Mouse (Mus musculus): ENCODE results near the gene Usf3. TPM values are rescaled to one million over a fixed set of nuclear protein-coding genes. Genes with fewer than 3 reads are reported as not detected.

The Usf3 gene
- total and polyA plus RNA-seq, 3 experiments: 4.0 to 8.5 (median 5.2) TPM

DNA sequence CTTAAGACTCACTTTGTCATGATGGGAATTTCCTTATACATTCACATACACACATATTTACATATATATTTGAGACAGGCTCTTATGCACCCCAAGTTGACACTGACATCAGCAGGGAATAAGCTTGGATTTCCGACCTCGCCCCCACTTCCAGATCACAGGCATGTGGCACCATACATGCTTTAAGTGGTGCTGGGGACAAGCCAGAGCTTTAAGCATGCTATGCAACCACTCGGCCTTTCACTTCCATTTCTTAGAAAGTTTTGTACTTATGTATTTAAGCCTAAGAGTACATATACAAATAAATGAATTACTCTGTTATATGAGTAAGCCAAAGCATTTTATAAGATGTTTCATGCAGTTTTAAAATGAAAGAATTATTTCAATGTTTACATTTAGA, 39.9 kb upstream of the Usf3 start:
- Histone ChIP-seq H3K4me1 (ENCODE audit: control insufficient read depth in 1 of 2, insufficient read depth in 2 of 2) (peaks cover 2 to 43% of the 10 kb centered on the region in 2 experiments; a peak in 3 of 4 replicates), H3K9me3 (replicated peaks; ENCODE audit: low read length) (no peaks in the 10 kb centered on the region), H3K27ac (ENCODE audit: insufficient read depth, low read depth) (no peak overlapping the region), H3K4me2 (ENCODE audit: insufficient read depth, low read depth, poor library complexity, severe bottlenecking) (no peak overlapping the region), H3K4me3 (replicated peaks in 1 of 3; ENCODE audit: low read depth in 2 of 3, low read length in 2 of 3, poor library complexity in 1 of 3) (no peak overlapping the region), H3K27me3 (replicated peaks) (no peaks in the 10 kb centered on the region), H3K9ac (ENCODE audit: insufficient read depth, low read depth) (no peak overlapping the region), H3K36me3 (replicated peaks in 1 of 2; ENCODE audit: control insufficient read depth in 1 of 2, insufficient read depth in 1 of 2, low read length in 1 of 2) (peaks cover 3 to 13% of the 10 kb centered on the region in 2 experiments), H3K79me2 (replicated peaks; ENCODE audit: control insufficient read depth, extremely low read depth, insufficient read depth, poor library complexity, severe bottlenecking) (peaks cover 11% of the 10 kb centered on the region; the same call in 1 of the 2 replicates)
- in situ Hi-C loops (cut with MboI; ENCODE audit: low pct_ligation_motif_present, low pct_unique_long_range_greater_than_20kb, low sequenced_read_pairs): no loop called here
- dilution Hi-C loops (cut with MboI; ENCODE audit: extremely low pct_ligation_motif_present, extremely low pct_unique_long_range_greater_than_20kb, low sequenced_read_pairs): no loop called here
- DNase-seq (ENCODE audit: extremely low read depth): no peak
- no peak for TF ChIP-seq KAT2A (IDR thresholded peaks at IDR 0.05; ENCODE audit: insufficient replicate concordance, low read length)
- TF ChIP-seq IRF4 (IDR thresholded peaks at IDR 0.05; ENCODE audit: low read depth, low read length): no peak

DNA sequence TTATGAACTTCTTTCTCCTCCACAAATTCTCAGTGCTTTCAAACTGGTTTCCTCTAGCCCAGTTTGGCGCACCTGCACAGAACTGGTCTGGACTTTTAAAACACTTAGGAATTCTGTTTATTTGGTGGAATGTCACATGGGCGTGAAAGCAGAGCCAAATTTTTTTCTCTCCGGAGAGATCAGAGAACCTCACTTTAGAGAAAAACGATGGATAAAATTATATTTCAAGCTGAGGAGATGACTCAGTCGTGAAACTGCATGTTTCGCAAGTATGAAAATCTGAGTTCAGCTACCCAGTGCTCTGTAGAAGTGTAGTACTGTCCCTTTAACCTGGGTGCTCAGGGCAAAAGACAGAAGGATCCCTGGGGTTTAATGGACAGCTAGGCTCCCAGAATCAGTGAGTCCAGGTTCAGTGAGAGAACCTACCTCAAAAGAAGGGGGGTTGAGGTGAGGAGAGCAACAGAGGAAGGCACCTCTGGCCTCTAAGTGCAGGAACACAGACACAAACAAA, 36.5 kb upstream of the Usf3 start:
- H3K27me3 ChIP-seq (replicated peaks): no peaks in the 10 kb centered on the region
- no peak for DNase-seq (ENCODE audit: extremely low read depth)
- no peak overlapping the region for H3K4me2 ChIP-seq (ENCODE audit: insufficient read depth, low read depth, poor library complexity, severe bottlenecking)
- no peak overlapping the region for H3K4me3 ChIP-seq (replicated peaks in 1 of 3; ENCODE audit: low read depth in 2 of 3, low read length in 2 of 3, poor library complexity in 1 of 3)
- peaks cover 0 to 38% of the 10 kb centered on the region in 2 experiments; a peak in 2 of 4 replicates for H3K4me1 ChIP-seq (ENCODE audit: control insufficient read depth in 1 of 2, insufficient read depth in 2 of 2)
- dilution Hi-C loops (cut with MboI; ENCODE audit: extremely low pct_ligation_motif_present, extremely low pct_unique_long_range_greater_than_20kb, low sequenced_read_pairs): no loop called here
- no peak overlapping the region for H3K9ac ChIP-seq (ENCODE audit: insufficient read depth, low read depth)
- TF ChIP-seq ZNF384 (IDR thresholded peaks at IDR 0.05; ENCODE audit: low read depth, low read length): no peak
- TF ChIP-seq MYC (IDR thresholded peaks at IDR 0.05; ENCODE audit: low read depth, low read length): no peak
- TF ChIP-seq CHD1 (IDR thresholded peaks at IDR 0.05; ENCODE audit: low read depth, low read length): no peak
- TF ChIP-seq E2F4 (IDR thresholded peaks at IDR 0.05; ENCODE audit: insufficient replicate concordance, low read depth, low read length): no peak
- TF ChIP-seq RAD21 (IDR thresholded peaks at IDR 0.05; ENCODE audit: low read depth, low read length): no peak
- TF ChIP-seq SIN3A (IDR thresholded peaks at IDR 0.05; ENCODE audit: low read length): no peak
- no peak for TF ChIP-seq GABPA (IDR thresholded peaks at IDR 0.05; ENCODE audit: insufficient replicate concordance, low read depth, low read length)
- no peak for TF ChIP-seq IRF4 (IDR thresholded peaks at IDR 0.05; ENCODE audit: low read depth, low read length)
- no peak for TF ChIP-seq MAZ (IDR thresholded peaks at IDR 0.05; ENCODE audit: low read depth, low read length)
- TF ChIP-seq KAT2A (IDR thresholded peaks at IDR 0.05; ENCODE audit: insufficient replicate concordance, low read length): no peak
- no peak for TF ChIP-seq JUN (IDR thresholded peaks at IDR 0.05; ENCODE audit: insufficient read depth, low read depth, low read length)
- TF ChIP-seq ETS1 (conservative IDR thresholded peaks at IDR 0.05; ENCODE audit: low read depth, low read length): no peak
- no peak for TF ChIP-seq ZMIZ1 (IDR thresholded peaks at IDR 0.05; ENCODE audit: low read depth, low read length)
- no peak for TF ChIP-seq TCF12 (IDR thresholded peaks at IDR 0.05; ENCODE audit: low read depth, low read length)
- no peak for TF ChIP-seq JUND (conservative IDR thresholded peaks at IDR 0.05; ENCODE audit: low read depth, low read length)
- no peak for TF ChIP-seq MAFK (IDR thresholded peaks at IDR 0.05; ENCODE audit: insufficient replicate concordance, low read length)
- H3K9me3 ChIP-seq (replicated peaks; ENCODE audit: low read length): no peaks in the 10 kb centered on the region
- no peak overlapping the region for H3K27ac ChIP-seq (ENCODE audit: insufficient read depth, low read depth)
- peaks cover 25% of the 10 kb centered on the region for H3K79me2 ChIP-seq (replicated peaks; ENCODE audit: control insufficient read depth, extremely low read depth, insufficient read depth, poor library complexity, severe bottlenecking)
- in situ Hi-C loops (cut with MboI; ENCODE audit: low pct_ligation_motif_present, low pct_unique_long_range_greater_than_20kb, low sequenced_read_pairs): no loop called here
- peaks cover 0 to 5% of the 10 kb centered on the region in 2 experiments for H3K36me3 ChIP-seq (replicated peaks in 1 of 2; ENCODE audit: control insufficient read depth in 1 of 2, insufficient read depth in 1 of 2, low read length in 1 of 2)

Measured in CH12.LX (cell line).